20 mouse cellular contexts compared by ENCODE assay signal in the genomic region with DNA sequence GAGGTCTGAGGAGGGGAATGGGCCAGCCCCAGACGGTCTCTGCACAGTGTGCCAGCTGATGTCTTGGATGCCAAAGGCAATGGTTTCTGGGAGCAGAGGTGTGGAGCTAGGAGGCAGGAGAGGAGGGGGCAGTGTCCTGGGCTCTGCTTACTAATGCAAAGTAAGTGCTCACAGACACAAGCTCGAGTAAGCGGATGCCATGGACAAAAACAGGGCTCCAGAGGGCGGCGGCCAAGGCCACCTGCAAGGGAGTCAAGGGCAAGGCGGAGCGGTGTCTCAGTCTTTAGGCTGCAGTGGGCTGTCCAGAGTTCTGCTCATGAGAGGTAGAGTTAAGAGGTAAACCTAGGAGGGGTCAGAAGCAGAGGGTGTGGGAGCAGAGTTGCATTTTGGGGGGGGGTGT.
"Had no signal": no experiment of that assay in that cellular context is flagged by ENCODE, and none has a peak within 500 bp of the region (broad histone marks: within the 10 kb centered on the region; RNA-seq: fewer than 3 reads in every experiment).

No protein-coding gene starts in this region.

- H3K27ac ChIP-seq: kidney, postnatal 0 days; limb, embryonic 10.5 days; limb, embryonic 13.5 days; liver, embryonic 13.5 days; midbrain, embryonic 15.5 days; neural tube, embryonic 15.5 days; stomach, embryonic 15.5 days had no signal

- H3K27me3 ChIP-seq: limb, embryonic 13.5 days; liver, embryonic 13.5 days; midbrain, embryonic 15.5 days; neural tube, embryonic 15.5 days; stomach, embryonic 15.5 days had no signal

- H3K4me2 ChIP-seq: limb, embryonic 13.5 days; liver, embryonic 13.5 days; midbrain, embryonic 11.5 days; midbrain, embryonic 15.5 days; neural tube, embryonic 15.5 days; stomach, embryonic 15.5 days had no signal

- ATAC-seq: midbrain, embryonic 15.5 days had no signal

- H3K9me3 ChIP-seq: limb, embryonic 10.5 days; limb, embryonic 13.5 days; liver, embryonic 13.5 days; midbrain, embryonic 15.5 days; neural tube, embryonic 15.5 days; stomach, embryonic 15.5 days had no signal

- H3K4me3 ChIP-seq: layer of hippocampus, adult 2 months; limb, embryonic 10.5 days; limb, embryonic 13.5 days; liver, embryonic 13.5 days; midbrain, embryonic 15.5 days; myocyte; neural tube, embryonic 15.5 days; stomach, embryonic 15.5 days had no signal

- H3K4me1 ChIP-seq: limb, embryonic 10.5 days; limb, embryonic 13.5 days; midbrain, embryonic 15.5 days; neural tube, embryonic 15.5 days; stomach, embryonic 15.5 days had no signal

- H3K9ac ChIP-seq: limb, embryonic 13.5 days; liver, embryonic 13.5 days; midbrain, embryonic 15.5 days; neural tube, embryonic 15.5 days; stomach, embryonic 15.5 days had no signal

- DNase-seq: kidney, postnatal 25 days; layer of hippocampus, adult 9-11 months; liver; liver, embryonic 13.5 days; lung, adult 2 months; lung, postnatal 14 days; lung, postnatal 4 days; right cerebral cortex, adult 18-20 months; right cerebral cortex, postnatal 14 days; right cerebral cortex, postnatal 4 days; thymus, postnatal 25 days had no signal
